Mouse (Mus musculus) olfactory bulb, adult 2 months (tissue): ENCODE data around the gene Lrba.

Experiments used
- CTCF ChIP-seq: fragments of 200-500 bp; IDR thresholded peaks from 2 replicates; pipeline ENCODE4 v1.5.1; 2012; ENCODE audit warnings: low read depth, mild to moderate bottlenecking, low read length, moderate library complexity; ENCODE audit not compliant: insufficient read depth
- POLR2A ChIP-seq: fragments of 200-500 bp; IDR thresholded peaks from 2 replicates; pipeline ENCODE4 v1.6.1; 2012; ENCODE audit warnings: mild to moderate bottlenecking, low read depth, low read length, moderate library complexity; ENCODE audit not compliant: insufficient read depth

DNA sequence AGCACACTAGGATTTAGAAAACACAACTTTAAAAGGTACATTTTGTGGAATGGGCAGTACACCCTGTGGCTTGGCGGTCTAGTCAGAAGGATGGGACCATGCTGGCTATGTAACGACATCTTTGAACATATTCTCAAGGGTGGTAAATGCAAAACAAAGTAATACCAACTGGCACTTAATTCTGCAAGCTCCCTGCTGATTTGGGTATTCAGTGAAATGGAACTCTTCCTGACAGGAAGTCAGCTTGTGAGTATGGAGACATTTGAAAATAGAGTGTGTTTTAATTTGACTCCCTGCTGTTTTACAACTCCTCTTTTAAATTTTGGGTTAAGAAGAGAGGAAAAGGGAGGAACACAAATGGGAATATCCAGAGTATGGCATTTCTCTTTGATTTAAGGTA, 158.1 kb downstream of the Lrba start:
- no peak for TF ChIP-seq CTCF
- no peak for TF ChIP-seq POLR2A
